Mouse (Mus musculus) kidney, embryonic 14.5 days (tissue): ENCODE results near the gene Sec14l4. TPM values are rescaled to one million over a fixed set of nuclear protein-coding genes. Genes with fewer than 3 reads are reported as not detected.

Experiments
- ATAC-seq: fragments of 200-750 bp; cut with Nextera tagmentation; 2 replicates; pipeline ENCODE4 v1.8.0; 2017; ENCODE audit warnings: moderate number of reproducible peaks, mild to moderate bottlenecking, moderate TSS enrichment, moderate library complexity; ENCODE audit not compliant: low FRiP score, low TSS enrichment
- H3K27ac ChIP-seq: fragments of 300-500 bp; sonication (generic); 2 replicates; pipeline ENCODE4 v1.5.1; 2014; ENCODE audit warnings: low read depth, mild to moderate bottlenecking, low read length, moderate library complexity, mixed read lengths
- H3K27me3 ChIP-seq: fragments of 300-500 bp; sonication (generic); 2 replicates; pipeline ENCODE4 v1.6.1; 2014; ENCODE audit warnings: mild to moderate bottlenecking, low read length; ENCODE audit not compliant: control insufficient read depth, insufficient read depth
- H3K36me3 ChIP-seq: fragments of 300-500 bp; sonication (generic); 2 replicates; pipeline ENCODE4 v1.6.1; 2014; ENCODE audit warnings: low read length, mixed read lengths; ENCODE audit not compliant: control insufficient read depth, insufficient read depth
- H3K4me1 ChIP-seq: fragments of 300-500 bp; sonication (generic); 2 replicates; pipeline ENCODE4 v1.6.1; 2014; ENCODE audit warnings: low read length, mixed read lengths; ENCODE audit not compliant: control insufficient read depth, insufficient read depth
- H3K4me2 ChIP-seq: fragments of 300-500 bp; sonication (generic); replicated peaks from 2 replicates; pipeline ENCODE4 v1.6.1; 2014; ENCODE audit warnings: low read depth, mild to moderate bottlenecking, low read length
- H3K4me3 ChIP-seq: fragments of 300-500 bp; sonication (generic); 2 replicates; pipeline ENCODE4 v1.5.1; 2014; ENCODE audit warnings: mild to moderate bottlenecking, low read length
- H3K9ac ChIP-seq: fragments of 300-500 bp; sonication (generic); 2 replicates; pipeline ENCODE4 v1.6.1; 2014; ENCODE audit warnings: low read depth, mild to moderate bottlenecking, low read length, moderate library complexity
- H3K9me3 ChIP-seq: fragments of 300-500 bp; sonication (generic); 2 replicates; pipeline ENCODE4 v1.6.1; 2016; ENCODE audit warnings: low read length; ENCODE audit not compliant: control insufficient read depth
- WGBS: fragments of 180-500 bp; shearing (Covaris S2); extraction: QIAGEN DNeasy Blood & Tissue Kit; methylation state at CpG from one replicate; pipeline ENCODE4 v1.1.7; 2014; 5-methylcytosine and 5-hydroxymethylcytosine counted together
- polyA plus RNA-seq: library from polyadenylated mRNA; unstranded; fragments of >200 nt; fragmentation: Nextera tagmentation; extraction: Ambion mirVana; gene quantifications from 2 replicates; pipeline ENCODE4 v1.2.1, GENCODE M21; 2014

Sec14l4 gene
- polyA plus RNA-seq, 1 experiment from 2014 or later, result not detected

- ATAC-seq, result no peak
- peaks cover 5% of the 10 kb centered on the region; the same call in 1 of the 2 replicates for H3K27me3 ChIP-seq
- H3K4me2 ChIP-seq, result no peak overlapping the region
- H3K4me3 ChIP-seq, result no peak overlapping the region
- H3K9ac ChIP-seq, result no peak overlapping the region
- H3K9me3 ChIP-seq, result no peaks in the 10 kb centered on the region
- H3K27ac ChIP-seq, result no peak overlapping the region
- WGBS, result 86% methylated on average over 6 of the region's 6 CpGs
- H3K36me3 ChIP-seq, result no peaks in the 10 kb centered on the region
- H3K4me1 ChIP-seq, result no peaks in the 10 kb centered on the region
These were observed 4.7 kb downstream of the Sec14l4 start for GRCm38 (mm10) chr11:4035916-4036315.

- 70% methylated on average over 9 of the region's 9 CpGs for WGBS
- no peaks in the 10 kb centered on the region for H3K4me1 ChIP-seq
- no peaks in the 10 kb centered on the region for H3K36me3 ChIP-seq
- H3K27me3 ChIP-seq, result peaks cover 2% of the 10 kb centered on the region; the same call in 1 of the 2 replicates
- H3K9me3 ChIP-seq, result no peaks in the 10 kb centered on the region
- H3K9ac ChIP-seq, result no peak overlapping the region
- no peak for ATAC-seq
- H3K4me3 ChIP-seq, result no peak overlapping the region
- no peak overlapping the region for H3K4me2 ChIP-seq
- no peak overlapping the region for H3K27ac ChIP-seq
These were observed 5.3 kb downstream of the Sec14l4 start for GRCm38 (mm10) chr11:4036365-4037084.

GRCm38 (mm10) chr11:4039951-4040350 is 8.7 kb downstream of the Sec14l4 start:
- H3K4me3 ChIP-seq, result no peak overlapping the region
- no peak for ATAC-seq
- no peak overlapping the region for H3K27ac ChIP-seq
- no peak overlapping the region for H3K9ac ChIP-seq
- H3K9me3 ChIP-seq, result no peaks in the 10 kb centered on the region
- WGBS, result 90% methylated on average over 4 of the region's 4 CpGs
- H3K4me1 ChIP-seq, result no peaks in the 10 kb centered on the region
- no peak overlapping the region for H3K4me2 ChIP-seq
- no peaks in the 10 kb centered on the region for H3K36me3 ChIP-seq
- H3K27me3 ChIP-seq, result no peaks in the 10 kb centered on the region

GRCm38 (mm10) chr11:4041123-4041625 is 9.9 kb downstream of the Sec14l4 start:
- Histone ChIP-seq H3K4me1 (no peaks in the 10 kb centered on the region), H3K9me3 (no peaks in the 10 kb centered on the region), H3K9ac (no peak overlapping the region), H3K27ac (no peak overlapping the region), H3K4me2 (no peak overlapping the region), H3K36me3 (no peaks in the 10 kb centered on the region), H3K27me3 (no peaks in the 10 kb centered on the region), H3K4me3 (no peak overlapping the region)
- WGBS, result 79% methylated on average over 6 of the region's 6 CpGs
- ATAC-seq, result no peak

GRCm38 (mm10) chr11:4043081-4043480 is 11.8 kb downstream of the Sec14l4 start:
- Histone ChIP-seq H3K36me3 (no peaks in the 10 kb centered on the region), H3K4me1 (no peaks in the 10 kb centered on the region), H3K9ac (no peak overlapping the region), H3K9me3 (no peaks in the 10 kb centered on the region), H3K4me3 (no peak overlapping the region), H3K27ac (no peak overlapping the region), H3K4me2 (no peak overlapping the region), H3K27me3 (no peaks in the 10 kb centered on the region)
- 90% methylated on average over 7 of the region's 7 CpGs for WGBS
- ATAC-seq, result no peak

GRCm38 (mm10) chr11:4046526-4046925 is 15.3 kb downstream of the Sec14l4 start:
- Histone ChIP-seq H3K36me3 (no peaks in the 10 kb centered on the region), H3K9me3 (peaks cover 5% of the 10 kb centered on the region), H3K27ac (no peak overlapping the region), H3K4me3 (no peak overlapping the region), H3K4me1 (no peaks in the 10 kb centered on the region), H3K27me3 (no peaks in the 10 kb centered on the region), H3K4me2 (no peak overlapping the region), H3K9ac (no peak overlapping the region)
- 59% methylated on average over 5 of the region's 5 CpGs for WGBS
- no peak for ATAC-seq

- H3K9me3 ChIP-seq, result peaks cover 5% of the 10 kb centered on the region
- H3K4me3 ChIP-seq, result no peak overlapping the region
- 89% methylated on average over 2 of the region's 2 CpGs for WGBS
- H3K27me3 ChIP-seq, result no peaks in the 10 kb centered on the region
- no peaks in the 10 kb centered on the region for H3K36me3 ChIP-seq
- H3K9ac ChIP-seq, result no peak overlapping the region
- no peak for ATAC-seq
- H3K27ac ChIP-seq, result no peak overlapping the region
- no peak overlapping the region for H3K4me2 ChIP-seq
- no peaks in the 10 kb centered on the region for H3K4me1 ChIP-seq
These were observed 16.5 kb downstream of the Sec14l4 start for GRCm38 (mm10) chr11:4047766-4048165.

GRCm38 (mm10) chr11:4048438-4048837 is 17.2 kb downstream of the Sec14l4 start:
- no peaks in the 10 kb centered on the region for H3K27me3 ChIP-seq
- no peaks in the 10 kb centered on the region for H3K4me1 ChIP-seq
- no peak overlapping the region for H3K4me3 ChIP-seq
- H3K9ac ChIP-seq, result no peak overlapping the region
- ATAC-seq, result no peak
- WGBS, result 86% methylated on average over 6 of the region's 6 CpGs
- H3K4me2 ChIP-seq, result no peak overlapping the region
- no peaks in the 10 kb centered on the region for H3K36me3 ChIP-seq
- no peak overlapping the region for H3K27ac ChIP-seq
- peaks cover 5% of the 10 kb centered on the region for H3K9me3 ChIP-seq

- WGBS, result 17% methylated on average over 5 of the region's 5 CpGs
- H3K9ac ChIP-seq, result no peak overlapping the region
- H3K27me3 ChIP-seq, result no peaks in the 10 kb centered on the region
- H3K4me2 ChIP-seq, result no peak overlapping the region
- no peaks in the 10 kb centered on the region for H3K4me1 ChIP-seq
- ATAC-seq, result peak; percentile 16; the same call in 1 of the 2 replicates
- H3K4me3 ChIP-seq, result no peak overlapping the region
- no peak overlapping the region for H3K27ac ChIP-seq
- no peaks in the 10 kb centered on the region for H3K36me3 ChIP-seq
- H3K9me3 ChIP-seq, result peaks cover 2% of the 10 kb centered on the region
These were observed 22.3 kb downstream of the Sec14l4 start for GRCm38 (mm10) chr11:4053586-4053985.
